Mouse (Mus musculus): ENCODE results near the gene Krcc1. TPM values are rescaled to one million over a fixed set of nuclear protein-coding genes. Genes with fewer than 3 reads are reported as not detected.

The Krcc1 gene
- polyA plus RNA-seq, 1 experiment from 2014 or later = 41.1 TPM

Small RNAs within 50 kb of the gene (microRNA-seq; reads per million reads assigned to microRNA genes)
- gene Mir8112 (ENCODE audit: borderline number of aligned reads) = 30.1 reads per million, percentile 25 among the genes with 10 or more reads in this experiment

Other genes starting within 250 kb of the Krcc1 start
- gene Thnsl2, start 127.2 kb upstream of the Krcc1 start, polyA plus RNA-seq (2014; fragmentation: Nextera tagmentation; extraction: Ambion mirVana) = 4.3 and 4.8 TPM in 2 replicates
- not detected in 2 replicates for gene Fabp1, start 71.8 kb upstream of the Krcc1 start, polyA plus RNA-seq (2014; fragmentation: Nextera tagmentation; extraction: Ambion mirVana)
- gene Smyd1, start 50.6 kb downstream of the Krcc1 start, polyA plus RNA-seq (2014; fragmentation: Nextera tagmentation; extraction: Ambion mirVana) = 0.63 and 1.6 TPM in 2 replicates
- gene Cd8b1, start 51.1 kb downstream of the Krcc1 start, polyA plus RNA-seq (2014; fragmentation: Nextera tagmentation; extraction: Ambion mirVana) = not detected in 2 replicates
- not detected in 2 replicates for gene Cd8a, start 101.8 kb downstream of the Krcc1 start, polyA plus RNA-seq (2014; fragmentation: Nextera tagmentation; extraction: Ambion mirVana)
- gene Rmnd5a, start 169.0 kb downstream of the Krcc1 start, polyA plus RNA-seq (2014; fragmentation: Nextera tagmentation; extraction: Ambion mirVana) = 9.8 and 11.2 TPM in 2 replicates
- gene Rnf103, start 222.2 kb downstream of the Krcc1 start, polyA plus RNA-seq (2014; fragmentation: Nextera tagmentation; extraction: Ambion mirVana) = 17.3 and 19.1 TPM in 2 replicates